Mouse (Mus musculus) frontal cortex, postnatal 14 days (tissue): ENCODE results near the gene Rplp0.
"Not testable (repeated sequence)": the region's sequence is repeated elsewhere in the genome, so short reads cannot be mapped to it uniquely, and the experiment has no call there.

Source experiments
- DNase-seq, 2 experiments: peaks; one replicate each; pipeline ENCODE4 v3.0.0; 2022; ENCODE audit warnings: low spot score in 2 of 2

Rplp0 gene

GRCm38 (mm10) chr5:115559237-115560101 lies at the start of gene Rplp0:
Gene Rplp0, plus strand, starts transcription at chr5:115559467.
- DNase-seq = peak; percentile 100

DNA sequence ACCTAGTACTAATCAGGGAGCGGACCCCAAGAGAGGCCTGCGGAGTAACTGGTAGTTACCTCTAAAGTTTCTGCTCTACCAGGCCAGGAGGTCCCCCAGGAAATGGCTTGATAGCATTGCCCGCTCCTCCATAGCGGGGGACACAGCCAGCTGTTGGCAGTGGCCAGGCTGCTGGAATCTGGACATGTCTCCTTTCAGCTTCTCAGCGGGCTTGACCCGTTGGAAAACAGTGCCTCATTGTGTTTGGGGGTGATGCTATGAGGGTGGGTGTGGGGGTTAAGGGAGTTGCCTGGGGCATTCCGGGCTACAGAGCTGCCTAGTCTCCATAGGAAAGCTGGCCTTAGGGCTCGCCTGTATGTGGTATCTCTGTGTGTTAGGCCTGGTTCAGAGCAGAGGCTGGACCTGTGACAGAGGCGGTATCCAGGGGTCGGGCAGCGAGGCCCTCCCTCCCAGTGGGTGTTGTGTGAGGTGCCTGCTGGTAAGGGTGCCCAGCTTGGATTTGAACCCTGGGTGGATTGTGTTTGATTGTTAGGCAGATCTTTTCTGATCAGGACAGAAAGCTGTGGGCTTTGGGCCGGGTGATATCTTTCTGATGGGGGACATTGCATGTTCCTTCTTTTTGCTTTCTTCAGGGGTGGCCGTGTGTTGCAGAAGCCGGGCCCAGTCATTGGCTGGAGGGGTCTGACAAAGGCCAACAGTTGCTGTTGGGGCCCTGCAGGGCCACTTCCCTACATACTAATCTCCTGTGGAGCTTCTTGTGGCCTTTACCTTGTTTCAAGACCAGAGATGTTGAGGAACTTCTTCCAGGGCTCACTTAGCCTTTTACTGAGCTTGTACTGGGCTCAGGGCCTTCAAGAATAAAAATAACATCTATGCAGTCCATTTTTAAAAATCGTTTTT lies 49.2 kb upstream of the Rplp0 start:
- DNase-seq = no peak

- no peak for DNase-seq
These were observed 46.9 kb upstream of the Rplp0 start for GRCm38 (mm10) chr5:115512375-115512774.

- DNase-seq = no peak
These were observed 46.0 kb upstream of the Rplp0 start for GRCm38 (mm10) chr5:115513246-115513645.

DNA sequence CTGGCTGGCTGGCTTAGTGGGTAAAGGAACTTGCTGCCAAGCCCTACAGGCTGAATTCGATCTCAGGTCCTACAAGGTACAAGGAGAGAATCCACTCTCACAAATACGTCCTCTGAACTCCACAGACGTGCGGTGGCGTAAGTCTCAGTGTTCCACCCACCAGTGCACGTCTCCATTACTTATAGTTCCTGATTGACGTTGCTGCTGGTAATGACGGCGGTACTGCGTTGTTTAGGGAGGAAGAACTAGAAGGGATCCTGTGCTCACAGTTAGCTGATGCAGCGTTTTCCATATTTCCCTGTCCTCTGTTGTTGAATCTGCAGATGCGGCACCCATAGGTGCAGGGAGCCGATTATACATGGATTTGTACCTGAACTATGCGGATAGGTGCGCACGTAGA lies 45.5 kb upstream of the Rplp0 start:
- DNase-seq = no peak

- DNase-seq = no peak
These were observed 44.9 kb upstream of the Rplp0 start for GRCm38 (mm10) chr5:115514346-115514745.

DNA sequence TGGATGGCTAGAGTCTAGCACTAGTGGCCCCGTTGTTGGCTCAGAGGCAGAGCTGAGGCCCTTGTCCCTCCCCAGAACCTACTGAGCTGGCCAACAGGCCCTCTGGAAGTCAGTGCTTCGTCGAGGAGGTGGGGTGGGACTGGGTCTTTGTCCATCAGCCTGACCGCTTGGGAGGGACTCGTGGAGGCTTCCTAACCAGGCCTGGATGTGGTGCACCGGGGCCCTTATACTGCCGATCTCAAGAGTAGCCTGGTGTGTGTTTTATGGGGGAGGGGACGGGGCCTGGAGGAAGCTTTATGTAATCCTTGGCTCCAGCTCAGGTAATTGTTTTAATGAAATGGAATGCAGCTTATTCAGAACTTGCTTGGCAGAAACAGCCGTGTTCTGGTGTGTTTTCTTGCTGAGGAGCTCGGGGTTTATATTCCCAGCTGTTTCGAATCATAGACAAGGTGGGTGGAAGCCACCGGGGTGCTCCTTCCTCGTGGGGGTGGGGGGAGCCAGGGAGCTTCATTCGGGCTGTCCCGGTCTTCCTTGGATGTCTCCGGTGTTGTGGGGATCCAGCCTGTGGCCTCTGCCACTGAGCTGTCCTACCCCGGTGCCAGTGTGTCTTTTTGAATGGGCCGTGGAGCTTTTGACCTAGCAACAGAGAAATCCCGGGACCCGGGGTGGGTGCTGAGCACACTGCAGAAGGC lies 44.2 kb upstream of the Rplp0 start:
- no peak for DNase-seq

DNA sequence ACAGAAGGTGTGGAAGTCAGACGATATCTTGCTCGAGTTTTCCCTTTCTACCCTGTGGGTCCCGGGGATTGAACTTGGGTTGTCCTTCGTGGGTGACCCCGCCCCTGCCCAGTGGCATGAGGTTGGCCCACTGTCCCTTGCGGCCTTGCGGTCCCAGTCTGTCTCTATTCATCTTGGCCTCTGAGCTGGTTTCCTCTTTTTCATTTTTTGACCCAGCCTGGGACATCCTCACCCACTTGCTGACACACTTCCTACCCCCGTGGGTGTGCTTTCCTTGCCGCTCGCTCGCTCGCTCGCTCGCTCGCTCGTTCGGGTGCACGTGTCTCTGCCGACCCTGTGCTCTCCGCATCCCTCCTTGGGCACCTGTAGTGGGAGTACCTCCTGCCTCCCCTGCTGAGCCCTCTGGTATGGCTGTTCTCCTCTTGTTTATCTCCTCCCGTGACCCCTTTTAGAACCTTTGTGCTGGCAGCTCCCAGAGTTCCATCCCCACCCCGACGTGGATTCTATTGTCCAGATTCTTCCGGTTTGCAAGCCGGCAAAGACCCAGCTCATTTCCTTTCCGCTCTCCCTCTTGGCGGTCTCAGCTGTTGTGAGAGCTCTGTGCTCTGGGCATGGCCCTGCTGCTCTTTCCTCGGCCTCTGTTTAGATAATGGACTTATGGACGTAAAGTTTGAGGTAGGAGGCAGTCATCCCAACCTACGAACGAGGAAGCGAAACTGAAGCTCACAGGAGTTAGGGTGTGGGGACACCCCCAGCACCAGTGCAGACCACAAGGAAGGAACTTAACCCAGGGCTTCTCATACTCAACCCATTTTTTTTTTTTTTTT lies 43.0 kb upstream of the Rplp0 start:
- no peak for DNase-seq

GRCm38 (mm10) chr5:115516908-115517307 lies 42.4 kb upstream of the Rplp0 start:
- DNase-seq = no peak

DNA sequence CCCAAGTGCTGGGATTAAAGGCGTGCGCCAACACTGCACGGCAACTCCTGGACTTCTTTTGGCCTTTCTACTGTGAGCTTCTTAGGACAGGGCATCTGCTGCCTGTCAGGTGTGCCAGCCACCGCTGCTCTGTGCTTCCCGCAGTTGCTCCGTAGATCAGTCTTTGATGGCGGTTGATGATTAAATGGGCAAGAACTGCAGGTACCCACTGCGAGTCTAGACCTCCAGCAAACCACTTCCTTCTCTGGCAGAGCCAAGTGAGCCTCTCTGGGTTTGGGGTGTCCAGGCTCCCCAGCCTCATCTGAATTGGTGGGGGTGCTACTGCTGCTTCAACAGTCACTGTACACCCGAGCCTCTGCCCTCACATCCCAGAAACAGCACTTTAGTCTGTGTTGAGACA lies 41.8 kb upstream of the Rplp0 start:
- DNase-seq = no peak

GRCm38 (mm10) chr5:115518214-115518613 lies 41.1 kb upstream of the Rplp0 start:
- not testable (repeated sequence) for DNase-seq

- DNase-seq = no peak
These were observed 38.9 kb upstream of the Rplp0 start for GRCm38 (mm10) chr5:115520325-115520869.

DNA sequence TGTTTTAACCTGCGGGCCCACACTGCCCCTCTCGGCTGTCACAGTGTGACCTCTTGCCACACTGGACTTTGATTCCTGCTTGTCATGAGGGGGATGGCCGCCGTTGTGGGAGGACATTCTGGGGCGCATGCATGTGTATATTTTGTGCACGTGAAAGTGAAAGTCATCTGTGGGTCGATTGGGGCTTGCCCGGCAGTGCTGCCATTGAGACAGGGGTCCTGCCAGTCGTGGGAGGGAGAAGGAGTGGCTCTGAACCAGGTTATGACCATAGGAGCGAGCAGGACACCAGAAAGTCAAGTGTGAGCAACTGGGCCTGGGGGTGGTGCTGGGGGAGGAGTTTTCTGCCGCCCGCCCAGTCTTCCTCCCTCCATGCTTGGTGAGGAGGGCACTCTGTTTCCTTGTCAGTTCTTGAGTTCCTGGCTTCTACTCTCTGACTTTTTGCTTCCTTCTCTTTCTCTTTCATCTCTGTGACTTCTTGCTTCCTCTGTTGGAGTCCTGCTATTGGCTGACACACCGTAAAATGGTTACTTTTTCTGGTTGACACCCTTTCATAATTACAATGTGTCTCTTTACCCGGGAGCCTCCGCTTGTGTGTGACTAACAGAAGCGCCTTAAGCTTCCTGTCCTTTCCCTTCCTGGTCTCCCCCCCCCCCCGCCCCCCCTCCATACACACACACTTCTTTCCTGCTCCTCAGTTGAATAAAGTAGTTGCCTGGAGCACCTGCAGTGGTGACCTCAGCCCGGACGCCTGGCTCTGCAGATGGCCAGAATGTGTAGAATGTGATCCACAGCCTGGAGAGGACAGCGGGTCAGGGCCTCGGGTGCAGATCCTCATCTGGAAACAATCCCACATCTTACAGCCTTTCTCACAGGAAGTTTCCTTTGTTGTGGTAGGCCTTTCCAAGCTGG lies 37.5 kb upstream of the Rplp0 start:
- DNase-seq = no peak

- no peak for DNase-seq
These were observed 36.7 kb upstream of the Rplp0 start for GRCm38 (mm10) chr5:115522531-115522930.

DNA sequence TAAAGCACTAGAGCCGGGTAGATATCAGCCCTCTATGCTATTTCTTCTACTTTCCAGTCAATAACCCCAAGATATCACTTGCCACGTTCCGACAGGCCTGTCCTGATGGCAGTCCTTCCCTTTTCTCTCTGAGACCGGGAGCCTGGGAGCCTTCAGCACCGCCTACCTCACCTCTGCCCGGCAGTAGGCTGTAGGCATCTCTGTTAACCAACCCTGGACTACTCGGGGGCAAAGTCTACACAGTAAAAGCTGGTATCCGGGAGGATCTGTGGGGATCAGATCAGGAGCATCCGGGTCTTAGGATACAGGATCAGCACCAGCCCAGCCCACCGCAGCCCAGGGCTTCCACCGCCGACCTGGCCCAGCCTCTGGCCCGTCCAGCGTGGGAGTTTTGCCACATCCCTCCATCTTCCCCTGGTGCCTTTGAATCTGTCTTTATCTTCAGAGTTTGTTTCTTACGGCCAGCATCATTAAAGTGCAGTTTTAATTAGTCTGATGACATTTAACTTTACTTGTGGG lies 36.2 kb upstream of the Rplp0 start:
- DNase-seq = no peak

DNA sequence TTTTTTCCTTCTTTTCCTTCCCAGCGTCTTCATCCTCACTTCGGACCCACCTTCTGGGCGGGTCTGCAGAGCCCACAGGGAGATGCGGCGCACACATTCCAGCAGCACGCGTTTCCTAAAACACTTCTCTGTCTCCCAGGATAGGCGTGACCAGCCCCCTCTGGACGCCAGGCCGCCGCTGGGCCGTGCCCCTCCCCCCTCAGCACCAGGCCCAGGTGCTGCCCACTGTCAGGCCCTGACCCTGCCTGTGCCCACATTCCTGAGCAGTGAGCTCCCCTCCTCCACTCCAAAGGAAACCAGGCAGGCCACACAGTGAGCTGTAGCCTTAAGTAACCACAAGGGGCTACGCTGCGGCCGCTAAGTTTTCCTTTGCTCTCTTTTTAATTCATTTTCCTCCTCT lies 35.3 kb upstream of the Rplp0 start:
- DNase-seq = no peak

- DNase-seq = no peak
These were observed 34.8 kb upstream of the Rplp0 start for GRCm38 (mm10) chr5:115524471-115524870.

DNA sequence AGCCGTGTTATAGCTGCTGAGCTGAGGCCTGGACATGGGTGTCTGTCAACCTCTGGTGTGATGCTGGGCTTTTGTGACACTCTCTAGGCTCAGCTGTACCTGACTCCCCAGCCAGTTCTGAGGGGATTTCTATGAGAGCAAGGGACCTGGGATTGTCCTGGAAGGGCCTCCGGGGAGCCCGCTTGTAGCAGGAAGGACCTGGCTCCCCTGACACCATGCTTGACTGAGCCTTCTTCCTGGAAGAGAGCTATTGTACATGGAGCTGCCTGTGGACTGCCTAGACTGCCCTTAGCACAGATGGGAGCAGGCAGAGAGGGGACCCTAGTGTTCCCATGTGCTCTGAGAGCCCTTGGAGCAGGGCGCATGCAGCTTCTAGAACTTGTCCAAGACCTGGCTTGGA lies 33.9 kb upstream of the Rplp0 start:
- DNase-seq = no peak

- no peak for DNase-seq
These were observed 33.3 kb upstream of the Rplp0 start for GRCm38 (mm10) chr5:115525943-115526342.
